Mouse (Mus musculus) spleen, adult 2 months (tissue): ENCODE measurements around the gene Mov10l1. TPM values are rescaled to one million over a fixed set of nuclear protein-coding genes. Genes with fewer than 3 reads are reported as not detected.

Experiments
- DNase-seq, 2 experiments: peaks; one replicate each; pipeline versions ENCODE4 v3.0.0 to v3.0.0-alpha.2; 2012 to 2021; ENCODE audit warnings: low spot score in 2 of 2, low read depth in 1 of 2
- H3K27ac ChIP-seq: fragments of 200-500 bp; 2 replicates; pipeline ENCODE4 v1.5.1; 2012; ENCODE audit warnings: low read length, inconsistent platforms; ENCODE audit not compliant: insufficient read depth
- H3K27me3 ChIP-seq: fragments of 200-500 bp; 2 replicates; pipeline ENCODE4 v1.6.1; 2012; ENCODE audit warnings: mild to moderate bottlenecking, moderate library complexity, low read length, inconsistent platforms; ENCODE audit not compliant: control insufficient read depth, insufficient read depth
- H3K36me3 ChIP-seq: fragments of 200-500 bp; 2 replicates; pipeline ENCODE4 v1.6.1; 2012; ENCODE audit warnings: mild to moderate bottlenecking, low read length, inconsistent platforms; ENCODE audit not compliant: control insufficient read depth, insufficient read depth
- H3K4me1 ChIP-seq: fragments of 200-500 bp; 2 replicates; pipeline ENCODE4 v1.6.1; 2011; ENCODE audit warnings: inconsistent platforms; ENCODE audit not compliant: control insufficient read depth, insufficient read depth, insufficient read length
- H3K4me3 ChIP-seq: fragments of 200-500 bp; 2 replicates; pipeline ENCODE4 v1.5.1; 2011; ENCODE audit warnings: mild to moderate bottlenecking, inconsistent platforms; ENCODE audit not compliant: insufficient read depth, insufficient read length; ENCODE audit errors: extremely low read depth
- CTCF ChIP-seq: fragments of 200-500 bp; IDR thresholded peaks from 2 replicates; pipeline ENCODE4 v1.5.1; 2011; ENCODE audit warnings: mild to moderate bottlenecking, inconsistent platforms; ENCODE audit not compliant: insufficient read depth, insufficient read length, insufficient replicate concordance; ENCODE audit errors: extremely low read depth
- POLR2A ChIP-seq: fragments of 200-500 bp; IDR thresholded peaks from 2 replicates; pipeline ENCODE4 v1.6.1; 2011; ENCODE audit warnings: low read depth, low read length, inconsistent platforms
- WGBS: fragments of 180-500 bp; shearing (Covaris S2); methylation state at CpG from one replicate; pipeline ENCODE4 v1.1.7; 2018; 5-methylcytosine and 5-hydroxymethylcytosine counted together
- polyA plus RNA-seq: library from polyadenylated mRNA; depleted of rRNA; stranded (reverse); fragments of >200 nt; gene quantifications from 2 replicates; pipeline ENCODE4 v1.2.3, GENCODE M21; 2012

Gene Mov10l1
- polyA plus RNA-seq, 1 experiment: not detected

- no peak for TF ChIP-seq CTCF
- TF ChIP-seq POLR2A: no peak
- Histone ChIP-seq H3K4me3 (no peak overlapping the region), H3K4me1 (no peaks in the 10 kb centered on the region), H3K27me3 (no peaks in the 10 kb centered on the region), H3K27ac (no peak overlapping the region), H3K36me3 (no peaks in the 10 kb centered on the region)
- 87% methylated on average over 5 of the region's 5 CpGs for WGBS
- DNase-seq: no peak
Observed at GRCm38 (mm10) chr15:89007781-89008180, 25.1 kb downstream of the Mov10l1 start.

- H3K4me3 ChIP-seq: no peak overlapping the region
- TF ChIP-seq POLR2A (no peak), CTCF (no peak)
- no peak overlapping the region for H3K27ac ChIP-seq
- WGBS: 93% methylated on average over 3 of the region's 3 CpGs
- no peaks in the 10 kb centered on the region for H3K27me3 ChIP-seq
- DNase-seq: no peak
- no peaks in the 10 kb centered on the region for H3K36me3 ChIP-seq
- no peaks in the 10 kb centered on the region for H3K4me1 ChIP-seq
Observed at GRCm38 (mm10) chr15:89016722-89017121, 34.0 kb downstream of the Mov10l1 start.

- Histone ChIP-seq H3K4me3 (no peak overlapping the region), H3K27ac (no peak overlapping the region), H3K27me3 (no peaks in the 10 kb centered on the region), H3K36me3 (no peaks in the 10 kb centered on the region), H3K4me1 (no peaks in the 10 kb centered on the region)
- no peak for DNase-seq
- no peak for TF ChIP-seq POLR2A
- TF ChIP-seq CTCF: no peak
- 77% methylated on average over 7 of the region's 7 CpGs for WGBS
Observed at GRCm38 (mm10) chr15:89020085-89020484, 37.4 kb downstream of the Mov10l1 start.

GRCm38 (mm10) chr15:89020492-89020891 is 37.8 kb downstream of the Mov10l1 start:
- Histone ChIP-seq H3K27ac (no peak overlapping the region), H3K4me3 (no peak overlapping the region), H3K36me3 (no peaks in the 10 kb centered on the region), H3K27me3 (no peaks in the 10 kb centered on the region), H3K4me1 (no peaks in the 10 kb centered on the region)
- TF ChIP-seq POLR2A: no peak
- no peak for TF ChIP-seq CTCF
- no peak for DNase-seq
- whole genome bisulfite sequencing: 83% methylated on average over 7 of the region's 7 CpGs

GRCm38 (mm10) chr15:89044381-89044780 is 61.7 kb downstream of the Mov10l1 start:
- 72% methylated on average over 5 of the region's 5 CpGs for WGBS
- TF ChIP-seq CTCF (no peak), POLR2A (no peak)
- DNase-seq: no peak

GRCm38 (mm10) chr15:89046356-89046755 is 63.6 kb downstream of the Mov10l1 start:
- H3K4me3 ChIP-seq: no peak overlapping the region
- no peak for DNase-seq
- H3K27ac ChIP-seq: no peak overlapping the region
- WGBS: 72% methylated on average over 4 of the region's 4 CpGs
- no peaks in the 10 kb centered on the region; the same call in 1 of the 2 replicates for H3K27me3 ChIP-seq
- H3K4me1 ChIP-seq: no peaks in the 10 kb centered on the region
- H3K36me3 ChIP-seq: no peaks in the 10 kb centered on the region
- no peak for TF ChIP-seq POLR2A
- no peak for TF ChIP-seq CTCF

More at GRCm38 (mm10) chr15:89044381-89044780, 61.7 kb downstream of the Mov10l1 start:
- Histone ChIP-seq H3K27me3 (no peaks in the 10 kb centered on the region; the same call in 1 of the 2 replicates), H3K27ac (no peak overlapping the region), H3K4me1 (no peaks in the 10 kb centered on the region), H3K4me3 (no peak overlapping the region), H3K36me3 (no peaks in the 10 kb centered on the region)

GRCm38 (mm10) chr15:89054666-89055065 is 72.0 kb downstream of the Mov10l1 start:
- H3K36me3 ChIP-seq: no peaks in the 10 kb centered on the region
- H3K4me1 ChIP-seq: no peaks in the 10 kb centered on the region
- no peak overlapping the region for H3K4me3 ChIP-seq
- peaks cover 8% of the 10 kb centered on the region for H3K27me3 ChIP-seq
- WGBS: 90% methylated on average over 7 of the region's 7 CpGs
- no peak for DNase-seq
- H3K27ac ChIP-seq: no peak overlapping the region
- no peak for TF ChIP-seq POLR2A
- no peak for TF ChIP-seq CTCF
